Mouse (Mus musculus) kidney, adult 2 months (tissue): ENCODE data around the gene Pfkfb2. TPM values are rescaled to one million over a fixed set of nuclear protein-coding genes. Genes with fewer than 3 reads are reported as not detected.

ENCODE experiments used
- DNase-seq: peaks from one replicate; pipeline ENCODE4 v3.0.0; 2021
- H3K27ac ChIP-seq: fragments of 200-500 bp; 2 replicates; pipeline ENCODE4 v1.5.1; 2012; ENCODE audit warnings: low read depth, low read length, control low read depth, inconsistent platforms; ENCODE audit not compliant: insufficient read depth
- H3K27me3 ChIP-seq: fragments of 200-500 bp; replicated peaks from 2 replicates; pipeline ENCODE4 v1.6.1; 2012; ENCODE audit warnings: mild to moderate bottlenecking, moderate library complexity, low read length, inconsistent platforms; ENCODE audit not compliant: control insufficient read depth, insufficient read depth
- H3K36me3 ChIP-seq: fragments of 200-500 bp; 2 replicates; pipeline ENCODE4 v1.6.1; 2012; ENCODE audit warnings: mild to moderate bottlenecking, moderate library complexity, low read length, inconsistent platforms; ENCODE audit not compliant: control insufficient read depth, insufficient read depth
- H3K4me1 ChIP-seq: fragments of 200-500 bp; 2 replicates; pipeline ENCODE4 v1.6.1; 2011; ENCODE audit warnings: low read length; ENCODE audit not compliant: control insufficient read depth, insufficient read depth
- H3K4me3 ChIP-seq: fragments of 200-500 bp; 2 replicates; pipeline ENCODE4 v1.5.1; 2011; ENCODE audit warnings: mild to moderate bottlenecking, low read depth, low read length, control low read depth; ENCODE audit not compliant: insufficient read depth
- CTCF ChIP-seq: fragments of 200-500 bp; conservative IDR thresholded peaks from 2 replicates; pipeline ENCODE4 v1.5.1; 2011; ENCODE audit warnings: low read depth, mild to moderate bottlenecking, control low read depth, low read length, moderate library complexity, mixed read lengths; ENCODE audit not compliant: insufficient read depth, insufficient read length
- POLR2A ChIP-seq: fragments of 200-500 bp; IDR thresholded peaks from one replicate; pipeline ENCODE4 v1.6.1; 2011; ENCODE audit warnings: low read depth, low read length, control low read depth
- WGBS: fragments of 180-500 bp; shearing (Covaris S2); methylation state at CpG from one replicate; pipeline ENCODE4 v1.1.7; 2018; 5-methylcytosine and 5-hydroxymethylcytosine counted together
- polyA plus RNA-seq: library from polyadenylated mRNA; depleted of rRNA; stranded (reverse); fragments of >200 nt; gene quantifications from 2 replicates; pipeline ENCODE4 v1.2.3, GENCODE M21; 2012

Pfkfb2 gene
- polyA plus RNA-seq, 1 experiment: 9.2 TPM

- WGBS: 90% methylated on average over 2 of the region's 2 CpGs
- Histone ChIP-seq H3K36me3 (no peaks in the 10 kb centered on the region), H3K27ac (no peak overlapping the region), H3K4me3 (no peak overlapping the region), H3K27me3 (no peaks in the 10 kb centered on the region), H3K4me1 (no peaks in the 10 kb centered on the region)
- no peak for DNase-seq
- TF ChIP-seq POLR2A (no peak), CTCF (no peak)
Measured at GRCm38 (mm10) chr1:130744217-130744616, 15.2 kb upstream of the Pfkfb2 start.

GRCm38 (mm10) chr1:130743775-130744174, 14.7 kb upstream of the Pfkfb2 start:
- Histone ChIP-seq H3K36me3 (no peaks in the 10 kb centered on the region), H3K27me3 (no peaks in the 10 kb centered on the region), H3K27ac (no peak overlapping the region), H3K4me1 (no peaks in the 10 kb centered on the region), H3K4me3 (no peak overlapping the region)
- TF ChIP-seq CTCF: no peak
- TF ChIP-seq POLR2A: no peak
- no peak for DNase-seq
- 86% methylated on average over 1 of the region's 1 CpGs for WGBS

- no peak overlapping the region for H3K27ac ChIP-seq
- no peak for DNase-seq
- H3K4me1 ChIP-seq: no peaks in the 10 kb centered on the region
- H3K36me3 ChIP-seq: no peaks in the 10 kb centered on the region
- no peaks in the 10 kb centered on the region for H3K27me3 ChIP-seq
- 95% methylated on average over 7 of the region's 7 CpGs for WGBS
- TF ChIP-seq POLR2A: no peak
- TF ChIP-seq CTCF: no peak
- no peak overlapping the region for H3K4me3 ChIP-seq
Measured at GRCm38 (mm10) chr1:130742201-130742600, 13.1 kb upstream of the Pfkfb2 start.

- H3K27ac ChIP-seq: no peak overlapping the region
- H3K4me1 ChIP-seq: no peaks in the 10 kb centered on the region
- no peak for DNase-seq
- no peaks in the 10 kb centered on the region for H3K36me3 ChIP-seq
- no peak overlapping the region for H3K4me3 ChIP-seq
- TF ChIP-seq CTCF (no peak), POLR2A (no peak)
- H3K27me3 ChIP-seq: no peaks in the 10 kb centered on the region
- 70% methylated on average over 15 of the region's 15 CpGs for WGBS
Measured at GRCm38 (mm10) chr1:130740781-130741720, 12.0 kb upstream of the Pfkfb2 start.

GRCm38 (mm10) chr1:130740227-130740648, 11.2 kb upstream of the Pfkfb2 start:
- Histone ChIP-seq H3K27ac (no peak overlapping the region), H3K36me3 (no peaks in the 10 kb centered on the region), H3K27me3 (no peaks in the 10 kb centered on the region), H3K4me3 (no peak overlapping the region), H3K4me1 (no peaks in the 10 kb centered on the region)
- no peak for TF ChIP-seq CTCF
- TF ChIP-seq POLR2A: no peak
- WGBS: 60% methylated on average over 4 of the region's 4 CpGs
- no peak for DNase-seq

GRCm38 (mm10) chr1:130739636-130740035, 10.6 kb upstream of the Pfkfb2 start:
- no peak for DNase-seq
- 41% methylated on average over 3 of the region's 3 CpGs for WGBS
- H3K27ac ChIP-seq: no peak overlapping the region
- H3K4me3 ChIP-seq: no peak overlapping the region
- no peaks in the 10 kb centered on the region for H3K36me3 ChIP-seq
- 0 out of 2 replicates have a peak, but pooled peaks cover 2% of the 10 kb centered on the region for H3K4me1 ChIP-seq
- TF ChIP-seq CTCF: no peak
- TF ChIP-seq POLR2A: no peak
- H3K27me3 ChIP-seq: no peaks in the 10 kb centered on the region

GRCm38 (mm10) chr1:130738551-130739106, 9.6 kb upstream of the Pfkfb2 start:
- H3K27me3 ChIP-seq: no peaks in the 10 kb centered on the region
- no peak overlapping the region for H3K4me3 ChIP-seq
- no peak for DNase-seq
- WGBS: 70% methylated on average over 3 of the region's 3 CpGs
- no peak overlapping the region for H3K27ac ChIP-seq
- peaks cover 8% of the 10 kb centered on the region for H3K4me1 ChIP-seq
- H3K36me3 ChIP-seq: no peaks in the 10 kb centered on the region
- TF ChIP-seq CTCF (no peak), POLR2A (no peak)
